Mouse (Mus musculus): ENCODE results near the gene Clp1. TPM values are rescaled to one million over a fixed set of nuclear protein-coding genes. Genes with fewer than 3 reads are reported as not detected.

The Clp1 gene
- polyA plus RNA-seq, 1 experiment from 2014 or later, result 57.3 TPM

DNA sequence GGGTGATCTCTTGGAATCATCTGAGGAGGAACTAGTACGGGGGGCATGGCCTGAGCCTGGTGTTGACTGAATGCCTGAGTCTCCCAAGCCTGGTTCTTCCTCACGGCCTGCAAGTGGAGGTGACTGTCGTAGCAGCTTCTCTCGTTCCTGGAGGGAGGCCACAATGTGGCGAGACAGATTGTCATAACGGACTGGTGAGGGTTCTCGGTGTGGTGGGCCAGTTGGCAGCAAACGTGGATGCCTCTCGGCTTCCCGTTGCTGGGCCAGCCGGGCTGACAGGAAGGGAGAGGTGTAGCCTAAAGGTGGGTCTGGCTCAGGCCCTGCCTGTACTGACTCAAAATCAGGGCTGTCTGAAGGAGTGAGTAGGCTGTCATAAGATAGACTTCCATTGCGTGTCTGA, 37.1 kb downstream of the Clp1 start:
- 92% methylated on average over 12 of the region's 12 CpGs for WGBS
- no peaks in the 10 kb centered on the region for H3K9me3 ChIP-seq (ENCODE audit: control insufficient read depth, low read length)
- H3K27me3 ChIP-seq (ENCODE audit: control insufficient read depth, insufficient read depth, low read length), result no peaks in the 10 kb centered on the region
- no peak overlapping the region for H3K4me3 ChIP-seq (ENCODE audit: low read depth, low read length)
- H3K27ac ChIP-seq (replicated peaks; ENCODE audit: low read depth, low read length), result no peak overlapping the region
- no peak overlapping the region for H3K9ac ChIP-seq (ENCODE audit: low read length)
- no peaks in the 10 kb centered on the region for H3K4me1 ChIP-seq (ENCODE audit: control insufficient read depth, insufficient read depth, low read length)
- peaks cover 33% of the 10 kb centered on the region for H3K36me3 ChIP-seq (ENCODE audit: control insufficient read depth, insufficient read depth, low read length)
- ATAC-seq (ENCODE audit: insufficient number of reproducible peaks, low FRiP score, low TSS enrichment, low read depth), result no peak
- no peak for DNase-seq (ENCODE audit: low spot score)
- H3K4me2 ChIP-seq (ENCODE audit: low read depth, severe bottlenecking), result no peak overlapping the region

DNA sequence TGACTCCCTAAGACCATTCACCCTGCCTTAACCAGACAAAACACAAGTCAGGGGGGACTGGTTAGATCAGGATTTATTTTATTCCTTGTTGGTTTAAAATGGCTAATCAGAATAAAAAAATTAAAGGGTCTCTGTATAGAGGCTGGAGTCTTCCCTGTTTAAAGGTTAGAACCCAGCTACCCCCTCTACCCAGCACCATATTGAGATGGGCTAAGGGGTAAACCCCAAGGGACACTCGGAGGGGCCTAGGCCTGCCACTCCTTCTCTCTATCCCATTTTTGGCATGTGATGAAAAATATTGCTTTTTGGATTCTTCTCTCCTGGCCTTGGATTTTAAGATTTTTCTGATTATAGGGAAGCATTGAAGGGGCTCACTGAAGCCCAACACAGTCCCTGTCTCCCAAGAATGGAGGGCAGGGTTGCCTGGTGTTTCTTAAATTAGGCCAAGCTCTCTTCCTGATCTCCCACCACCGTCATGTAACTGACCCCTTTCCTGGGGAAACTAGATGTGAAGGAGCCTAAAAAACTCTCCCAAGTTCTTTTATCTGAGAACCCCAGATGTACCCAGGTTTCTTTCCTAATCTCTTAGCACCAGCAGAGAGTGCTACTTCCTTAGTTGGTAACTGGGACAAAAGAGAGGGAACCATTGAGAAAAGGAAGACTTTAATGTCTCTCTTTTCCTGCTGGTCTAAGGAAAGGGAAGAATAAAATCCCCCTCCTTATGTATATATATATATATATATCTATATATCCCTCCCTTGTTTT, 38.9 kb downstream of the Clp1 start:
- Histone ChIP-seq H3K9ac (ENCODE audit: low read length) (no peak overlapping the region), H3K9me3 (ENCODE audit: control insufficient read depth, low read length) (no peaks in the 10 kb centered on the region), H3K4me1 (ENCODE audit: control insufficient read depth, insufficient read depth, low read length) (no peaks in the 10 kb centered on the region), H3K27me3 (ENCODE audit: control insufficient read depth, insufficient read depth, low read length) (no peaks in the 10 kb centered on the region), H3K4me3 (ENCODE audit: low read depth, low read length) (no peak overlapping the region), H3K27ac (replicated peaks; ENCODE audit: low read depth, low read length) (no peak overlapping the region), H3K36me3 (ENCODE audit: control insufficient read depth, insufficient read depth, low read length) (peaks cover 28% of the 10 kb centered on the region), H3K4me2 (ENCODE audit: low read depth, severe bottlenecking) (no peak overlapping the region)
- no peak for DNase-seq (ENCODE audit: low spot score)
- ATAC-seq (ENCODE audit: insufficient number of reproducible peaks, low FRiP score, low TSS enrichment, low read depth), result no peak
- WGBS, result 81% methylated on average over 2 of the region's 2 CpGs

DNA sequence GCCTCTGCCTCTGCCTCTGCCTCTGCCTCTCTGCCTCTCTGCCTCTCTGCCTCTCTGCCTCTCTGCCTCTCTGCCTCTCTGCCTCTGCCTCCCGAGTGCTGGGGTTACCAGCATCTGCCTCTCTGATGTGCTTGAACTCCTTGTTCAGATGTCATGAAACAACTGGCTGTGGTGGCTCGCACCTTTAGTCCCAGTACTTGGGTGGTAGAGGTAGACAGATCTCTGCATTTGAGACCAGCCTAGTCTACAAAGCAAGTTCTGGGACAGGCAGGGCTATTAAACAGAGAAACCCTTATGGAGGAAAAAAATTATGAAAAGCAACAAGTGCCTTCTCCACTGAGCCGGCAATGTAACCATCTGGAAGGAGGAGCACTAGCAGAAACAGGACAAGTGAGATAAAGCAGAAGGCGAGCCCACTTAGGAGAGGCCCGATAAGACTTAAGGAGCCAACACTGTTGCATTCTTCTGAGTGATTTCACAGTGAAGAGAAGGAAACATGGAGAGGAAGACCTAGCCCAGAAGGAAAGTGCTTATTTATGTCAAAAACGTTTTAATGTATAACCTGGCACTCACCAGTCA, 44.5 kb downstream of the Clp1 start:
- Histone ChIP-seq H3K4me1 (ENCODE audit: control insufficient read depth, insufficient read depth, low read length) (no peaks in the 10 kb centered on the region), H3K27ac (replicated peaks; ENCODE audit: low read depth, low read length) (no peak overlapping the region), H3K27me3 (ENCODE audit: control insufficient read depth, insufficient read depth, low read length) (no peaks in the 10 kb centered on the region), H3K4me3 (ENCODE audit: low read depth, low read length) (no peak overlapping the region), H3K36me3 (ENCODE audit: control insufficient read depth, insufficient read depth, low read length) (peaks cover 3% of the 10 kb centered on the region; the same call in 1 of the 2 replicates), H3K9me3 (ENCODE audit: control insufficient read depth, low read length) (no peaks in the 10 kb centered on the region), H3K4me2 (ENCODE audit: low read depth, severe bottlenecking) (no peak overlapping the region), H3K9ac (ENCODE audit: low read length) (no peak overlapping the region)
- ATAC-seq (ENCODE audit: insufficient number of reproducible peaks, low FRiP score, low TSS enrichment, low read depth), result no peak
- 77% methylated on average over 6 of the region's 6 CpGs for WGBS
- DNase-seq (ENCODE audit: low spot score), result no peak

DNA sequence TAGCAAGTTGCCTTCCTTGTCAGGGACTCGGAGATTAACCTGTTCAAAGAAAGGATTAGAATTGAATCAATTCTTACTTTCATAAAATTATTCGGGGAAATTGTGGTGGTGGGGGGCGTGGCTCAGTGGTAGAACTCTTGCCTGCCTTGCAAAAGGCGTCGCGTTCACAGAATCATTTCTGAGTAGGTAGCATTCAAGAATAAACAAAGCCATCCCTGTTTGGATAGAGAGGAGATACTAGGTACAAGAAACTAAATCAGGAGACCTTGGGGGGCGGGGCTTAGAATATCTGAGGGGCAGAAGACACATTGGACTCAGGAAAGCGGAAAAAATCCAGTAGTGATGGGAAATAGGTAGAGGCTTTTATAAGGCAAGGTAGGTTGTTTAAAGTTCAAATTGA, 48.1 kb downstream of the Clp1 start, which contains the start of gene Tmx2:
Tmx2 (minus strand) TSS at position 125 of the 400 bp plus-strand sequence.
- Histone ChIP-seq H3K9me3 (ENCODE audit: control insufficient read depth, low read length) (no peaks in the 10 kb centered on the region), H3K36me3 (ENCODE audit: control insufficient read depth, insufficient read depth, low read length) (peaks cover 7% of the 10 kb centered on the region; the same call in 1 of the 2 replicates), H3K27me3 (ENCODE audit: control insufficient read depth, insufficient read depth, low read length) (no peaks in the 10 kb centered on the region), H3K4me1 (ENCODE audit: control insufficient read depth, insufficient read depth, low read length) (0 out of 2 replicates have a peak, but pooled peaks cover 3% of the 10 kb centered on the region), H3K4me3 (ENCODE audit: low read depth, low read length) (peak within 1 kb of the TSS; percentile 98), H3K9ac (ENCODE audit: low read length) (peak within 1 kb of the TSS; percentile 90), H3K4me2 (ENCODE audit: low read depth, severe bottlenecking) (peak within 1 kb of the TSS; percentile 58), H3K27ac (replicated peaks; ENCODE audit: low read depth, low read length) (0 out of 2 replicates have a peak within 1 kb of the TSS, but pooled peaks have one; percentile 42)
- ATAC-seq (ENCODE audit: insufficient number of reproducible peaks, low FRiP score, low TSS enrichment, low read depth) (no peak), DNase-seq (ENCODE audit: low spot score) (no peak)
- 18% methylated on average over 8 of the region's 8 CpGs for WGBS

DNA sequence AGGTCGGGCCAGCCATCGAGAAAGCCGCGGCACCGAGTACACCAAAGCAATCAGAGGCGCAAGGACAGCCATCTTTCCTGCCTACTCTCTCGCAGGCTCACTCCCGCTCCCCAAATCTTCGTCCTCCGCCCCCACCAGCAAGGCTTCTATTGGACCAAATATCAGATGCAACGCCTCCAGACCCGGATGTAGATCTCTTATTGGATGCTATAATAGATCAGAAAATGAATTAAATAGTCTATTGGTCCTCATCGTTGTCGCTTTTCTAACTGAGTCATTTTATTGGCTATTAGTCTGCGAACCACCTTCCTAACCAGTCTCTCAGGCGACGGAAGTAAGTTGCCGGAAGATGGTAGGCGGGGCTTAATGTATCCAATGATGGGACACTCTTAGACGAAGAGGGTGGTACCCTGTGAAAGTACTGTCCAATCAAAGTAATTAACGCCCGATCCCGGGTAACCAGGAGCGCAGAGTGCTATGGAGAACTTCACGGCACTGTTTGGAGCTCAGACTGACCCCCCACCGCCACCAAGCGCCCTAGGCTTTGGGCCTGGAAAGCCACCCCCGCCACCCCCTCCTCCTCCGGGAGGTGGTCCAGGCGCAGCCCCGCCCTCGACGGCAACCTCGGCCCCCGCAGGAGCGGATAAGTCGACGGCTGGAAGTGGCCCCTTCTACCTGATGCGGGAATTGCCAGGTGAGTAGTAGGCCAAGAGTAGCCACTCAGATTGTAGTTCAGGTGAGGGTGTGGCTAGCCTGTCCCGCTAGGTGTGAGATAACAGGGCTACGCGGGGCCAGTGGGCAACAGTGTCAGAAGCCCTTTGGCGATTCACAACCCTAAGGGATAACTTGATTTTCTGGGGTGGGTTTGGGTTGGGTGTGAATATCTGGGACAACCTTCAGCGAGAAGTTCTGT, 48.9 kb downstream of the Clp1 start, which contains the start of the genes Gm28635 and Med19:
Gm28635 (minus strand) TSS at position 74 of the 913 bp plus-strand sequence.
Med19 (plus strand) TSS at position 435 of the 913 bp plus-strand sequence.
- Histone ChIP-seq H3K36me3 (ENCODE audit: control insufficient read depth, insufficient read depth, low read length) (peaks cover 7% of the 10 kb centered on the region; the same call in 1 of the 2 replicates), H3K4me1 (ENCODE audit: control insufficient read depth, insufficient read depth, low read length) (0 out of 2 replicates have a peak, but pooled peaks cover 3% of the 10 kb centered on the region), H3K27me3 (ENCODE audit: control insufficient read depth, insufficient read depth, low read length) (no peaks in the 10 kb centered on the region), H3K9me3 (ENCODE audit: control insufficient read depth, low read length) (no peaks in the 10 kb centered on the region), H3K4me3 (ENCODE audit: low read depth, low read length) (peak within 1 kb of the TSS; percentile 98), H3K4me2 (ENCODE audit: low read depth, severe bottlenecking) (peak within 1 kb of the TSS; percentile 74), H3K27ac (replicated peaks; ENCODE audit: low read depth, low read length) (0 out of 2 replicates have a peak within 1 kb of the TSS, but pooled peaks have one; percentile 42), H3K9ac (ENCODE audit: low read length) (peak within 1 kb of the TSS; percentile 90)
- ATAC-seq (ENCODE audit: insufficient number of reproducible peaks, low FRiP score, low TSS enrichment, low read depth), result peak; percentile 100
- 0% methylated on average over 44 of the region's 44 CpGs for WGBS
- DNase-seq (ENCODE audit: low spot score), result peak; percentile 90

DNA sequence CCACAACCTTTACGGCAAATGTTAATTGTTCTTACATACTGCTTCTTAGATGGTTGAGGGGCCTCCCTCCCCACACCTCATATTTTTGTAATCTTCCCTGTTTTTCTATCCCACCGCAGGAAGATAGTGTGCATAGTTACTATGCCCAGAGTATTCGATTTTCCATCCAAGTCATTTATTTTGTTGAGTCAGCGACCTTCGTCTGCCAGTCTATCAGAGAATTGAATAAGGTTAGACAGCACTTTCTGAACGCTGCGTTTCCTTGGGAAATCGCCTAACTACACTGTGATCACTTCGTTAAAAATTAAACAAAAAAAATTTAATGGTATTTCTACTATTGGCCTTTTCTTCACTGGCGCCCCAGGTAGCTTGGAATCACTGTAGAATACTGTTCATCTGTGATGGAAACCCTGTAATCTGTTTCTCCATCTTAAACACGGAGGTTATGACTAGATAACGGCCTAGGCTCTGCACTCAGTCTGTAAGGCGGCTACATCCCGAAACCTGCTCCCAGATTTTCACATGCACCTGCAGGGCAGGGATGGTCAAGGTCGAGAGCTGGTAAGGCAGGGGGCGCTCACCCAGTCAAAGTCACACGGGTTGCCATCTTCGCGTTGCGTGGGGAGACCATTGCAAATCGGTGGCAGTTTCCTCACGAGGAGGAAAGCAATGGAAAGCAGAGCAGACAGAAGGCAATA, 49.7 kb downstream of the Clp1 start:
- peak overlapping the region; percentile 47; the same call in 1 of the 2 replicates for H3K9ac ChIP-seq (ENCODE audit: low read length)
- DNase-seq (ENCODE audit: low spot score) (peak; percentile 70), ATAC-seq (ENCODE audit: insufficient number of reproducible peaks, low FRiP score, low TSS enrichment, low read depth) (peak; percentile 70)
- peak overlapping the region; percentile 98 for H3K4me3 ChIP-seq (ENCODE audit: low read depth, low read length)
- peaks cover 7% of the 10 kb centered on the region; the same call in 1 of the 2 replicates for H3K36me3 ChIP-seq (ENCODE audit: control insufficient read depth, insufficient read depth, low read length)
- H3K9me3 ChIP-seq (ENCODE audit: control insufficient read depth, low read length), result no peaks in the 10 kb centered on the region
- peak overlapping the region; percentile 74 for H3K4me2 ChIP-seq (ENCODE audit: low read depth, severe bottlenecking)
- no peaks in the 10 kb centered on the region for H3K27me3 ChIP-seq (ENCODE audit: control insufficient read depth, insufficient read depth, low read length)
- H3K27ac ChIP-seq (replicated peaks; ENCODE audit: low read depth, low read length), result no peak overlapping the region
- WGBS, result 12% methylated on average over 22 of the region's 22 CpGs
- 0 out of 2 replicates have a peak, but pooled peaks cover 3% of the 10 kb centered on the region for H3K4me1 ChIP-seq (ENCODE audit: control insufficient read depth, insufficient read depth, low read length)
